Mouse (Mus musculus) forebrain, postnatal 0 days (tissue): Measurements from ENCODE around the gene BC049715. TPM values are rescaled to one million over a fixed set of nuclear protein-coding genes. Genes with fewer than 3 reads are reported as not detected.

Experiments
- ATAC-seq: fragments of 200-750 bp; cut with Nextera tagmentation; 2 replicates; pipeline ENCODE4 v1.8.0; 2017; ENCODE audit warnings: mild to moderate bottlenecking, moderate library complexity
- DNase-seq: peaks from one replicate; pipeline ENCODE4 v3.0.0-alpha.2; 2015
- H3K27ac ChIP-seq: fragments of 300-500 bp; sonication (generic); 2 replicates; pipeline ENCODE4 v1.5.1; 2014; ENCODE audit warnings: low read depth, mild to moderate bottlenecking, antibody characterized with exemption, low read length, moderate library complexity, mixed read lengths
- H3K27me3 ChIP-seq: fragments of 300-500 bp; sonication (generic); 2 replicates; pipeline ENCODE4 v1.6.1; 2014; ENCODE audit warnings: mild to moderate bottlenecking, low read length, mixed read lengths; ENCODE audit not compliant: insufficient read depth
- H3K36me3 ChIP-seq: fragments of 300-500 bp; sonication (generic); 2 replicates; pipeline ENCODE4 v1.6.1; 2014; ENCODE audit warnings: mild to moderate bottlenecking, moderate library complexity; ENCODE audit not compliant: insufficient read depth
- H3K4me1 ChIP-seq: fragments of 300-500 bp; sonication (generic); 2 replicates; pipeline ENCODE4 v1.6.1; 2014; ENCODE audit warnings: antibody characterized with exemption; ENCODE audit not compliant: insufficient read depth
- H3K4me2 ChIP-seq: fragments of 300-500 bp; sonication (generic); 2 replicates; pipeline ENCODE4 v1.6.1; 2014; ENCODE audit warnings: low read depth, mild to moderate bottlenecking, moderate library complexity
- H3K4me3 ChIP-seq: fragments of 300-500 bp; sonication (generic); 2 replicates; pipeline ENCODE4 v1.5.1; 2014; ENCODE audit warnings: low read depth, low read length, mixed read lengths
- H3K9ac ChIP-seq: fragments of 300-500 bp; sonication (generic); 2 replicates; pipeline ENCODE4 v1.6.1; 2014; ENCODE audit warnings: mild to moderate bottlenecking
- H3K9me3 ChIP-seq: fragments of 300-500 bp; sonication (generic); 2 replicates; pipeline ENCODE4 v1.6.1; 2016; ENCODE audit warnings: low read length
- CTCF ChIP-seq: sonication (generic); IDR thresholded peaks from 2 replicates; pipeline ENCODE4 v1.5.1; 2016; ENCODE audit warnings: antibody characterized with exemption, control low read depth, low read depth
- WGBS: fragments of 180-500 bp; shearing (Covaris S2); extraction: QIAGEN DNeasy Blood & Tissue Kit; methylation state at CpG from one replicate; pipeline ENCODE4 v1.1.7; 2014; 5-methylcytosine and 5-hydroxymethylcytosine counted together
- polyA plus RNA-seq: library from polyadenylated mRNA; unstranded; fragments of >200 nt; fragmentation: Nextera tagmentation; extraction: Ambion mirVana; gene quantifications from 2 replicates; pipeline ENCODE4 v1.2.1, GENCODE M21; 2015
- total RNA-seq: library from RNA; depleted of rRNA; stranded (reverse); fragments of >200 nt; gene quantifications from 2 replicates; pipeline ENCODE4 v1.2.3, GENCODE M21; 2014; rRNA removed

The BC049715 gene
- total RNA-seq (0.92 and 1.9 TPM in 2 replicates), polyA plus RNA-seq (1.1 and 2.1 TPM in 2 replicates)

DNA sequence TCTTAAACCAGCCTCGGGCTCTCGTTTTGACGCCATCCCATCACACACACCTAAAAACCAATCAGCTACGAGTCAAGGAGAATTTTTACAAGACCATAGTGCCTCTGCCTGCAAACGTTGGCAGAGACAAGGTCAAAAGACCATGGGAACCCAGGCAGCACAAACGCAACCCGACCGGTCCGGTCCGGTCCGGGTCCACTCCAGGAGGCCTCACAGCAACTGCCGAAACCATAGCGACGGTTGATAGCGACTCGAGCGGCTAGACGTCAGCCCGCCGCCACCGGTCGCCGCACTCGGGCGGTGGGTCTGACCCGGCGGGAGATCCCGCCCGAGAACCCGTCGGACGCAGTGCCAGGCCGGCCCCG is at the start of gene BC049715:
Gene BC049715 (plus strand): TSS at position 111 of the 365 bp plus-strand sequence.
- H3K27me3 ChIP-seq, result no peaks in the 10 kb centered on the region; the same call in 1 of the 2 replicates
- H3K27ac ChIP-seq, result peak within 1 kb of the TSS; percentile 88
- no peak for TF ChIP-seq CTCF
- DNase-seq (peak; percentile 30), ATAC-seq (peak; percentile 4)
- H3K36me3 ChIP-seq, result peaks cover 17% of the 10 kb centered on the region
- H3K4me3 ChIP-seq, result peak within 1 kb of the TSS; percentile 100
- H3K9me3 ChIP-seq, result no peaks in the 10 kb centered on the region
- H3K9ac ChIP-seq, result peak within 1 kb of the TSS; percentile 99
- H3K4me1 ChIP-seq, result peaks cover 8% of the 10 kb centered on the region
- under 1% methylated on average over 34 of the region's 34 CpGs for WGBS
- peak within 1 kb of the TSS; percentile 70 for H3K4me2 ChIP-seq

GRCm38 (mm10) chr6:136781377-136781986 is 45.9 kb upstream of the BC049715 start, which contains the start of gene Gucy2c:
TSS of gene Gucy2c (minus strand) at chr6:136781765.
- no peak within 1 kb of the TSS for H3K9ac ChIP-seq
- no peak for DNase-seq
- no peaks in the 10 kb centered on the region for H3K9me3 ChIP-seq
- no peak within 1 kb of the TSS for H3K27ac ChIP-seq
- no peak within 1 kb of the TSS for H3K4me3 ChIP-seq
- no peaks in the 10 kb centered on the region for H3K4me1 ChIP-seq
- no peak within 1 kb of the TSS for H3K4me2 ChIP-seq
- ATAC-seq, result no peak
- TF ChIP-seq CTCF, result no peak
- no peaks in the 10 kb centered on the region for H3K27me3 ChIP-seq
- WGBS, result 77% methylated on average over 20 of the region's 20 CpGs
- H3K36me3 ChIP-seq, result no peaks in the 10 kb centered on the region

GRCm38 (mm10) chr6:136782146-136782545 is 45.3 kb upstream of the BC049715 start:
- H3K27ac ChIP-seq, result no peak overlapping the region
- no peak overlapping the region for H3K4me2 ChIP-seq
- H3K27me3 ChIP-seq, result no peaks in the 10 kb centered on the region
- no peaks in the 10 kb centered on the region for H3K36me3 ChIP-seq
- H3K4me3 ChIP-seq, result no peak overlapping the region
- H3K4me1 ChIP-seq, result no peaks in the 10 kb centered on the region
- no peak overlapping the region for H3K9ac ChIP-seq
- no peak for TF ChIP-seq CTCF
- DNase-seq (no peak), ATAC-seq (no peak)
- 85% methylated on average over 12 of the region's 12 CpGs for WGBS
- H3K9me3 ChIP-seq, result no peaks in the 10 kb centered on the region

- ATAC-seq (no peak), DNase-seq (no peak)
- no peak overlapping the region for H3K4me2 ChIP-seq
- 77% methylated on average over 9 of the region's 9 CpGs for WGBS
- no peak for TF ChIP-seq CTCF
- no peak overlapping the region for H3K27ac ChIP-seq
- no peaks in the 10 kb centered on the region for H3K4me1 ChIP-seq
- no peak overlapping the region for H3K9ac ChIP-seq
- H3K9me3 ChIP-seq, result no peaks in the 10 kb centered on the region
- no peaks in the 10 kb centered on the region for H3K27me3 ChIP-seq
- H3K36me3 ChIP-seq, result no peaks in the 10 kb centered on the region
- H3K4me3 ChIP-seq, result no peak overlapping the region
Observed at GRCm38 (mm10) chr6:136782761-136783160, 44.7 kb upstream of the BC049715 start.

DNA sequence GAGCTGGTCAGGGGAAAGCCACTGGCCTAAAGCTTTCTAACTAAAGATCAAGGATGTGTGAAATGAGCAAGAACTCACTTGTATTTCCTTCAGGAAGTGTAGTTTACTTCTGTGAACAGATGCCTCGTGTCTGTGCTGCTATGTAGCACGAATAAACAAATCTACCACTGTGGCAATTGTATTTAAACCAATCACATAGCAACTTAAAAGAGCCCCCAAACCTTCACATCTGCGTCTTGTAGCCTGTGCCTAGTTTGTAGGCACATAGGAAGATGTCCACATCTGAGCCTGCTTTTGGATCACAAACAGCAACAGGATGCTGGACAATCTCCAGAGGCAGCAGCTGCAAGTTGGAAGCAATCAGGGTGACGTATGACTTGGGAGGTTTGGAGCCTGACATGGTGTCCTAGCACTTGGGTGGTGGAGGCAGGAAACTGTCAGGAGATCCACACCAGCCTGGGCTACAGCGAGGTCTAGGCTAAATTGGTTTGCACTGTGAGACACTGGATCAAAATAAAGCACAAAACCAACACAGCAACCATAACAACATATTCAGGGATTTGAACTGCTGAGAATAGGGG is 37.9 kb upstream of the BC049715 start:
- H3K9ac ChIP-seq, result no peak overlapping the region
- no peak overlapping the region for H3K27ac ChIP-seq
- H3K27me3 ChIP-seq, result peaks cover 6% of the 10 kb centered on the region; the same call in 1 of the 2 replicates
- H3K36me3 ChIP-seq, result no peaks in the 10 kb centered on the region
- no peak overlapping the region for H3K4me2 ChIP-seq
- no peaks in the 10 kb centered on the region for H3K9me3 ChIP-seq
- no peak overlapping the region for H3K4me3 ChIP-seq
- 0 out of 2 replicates have a peak, but pooled peaks cover 4% of the 10 kb centered on the region for H3K4me1 ChIP-seq
- DNase-seq, result no peak
- no peak for ATAC-seq
- 73% methylated on average over 5 of the region's 5 CpGs for WGBS
- TF ChIP-seq CTCF, result no peak

DNA sequence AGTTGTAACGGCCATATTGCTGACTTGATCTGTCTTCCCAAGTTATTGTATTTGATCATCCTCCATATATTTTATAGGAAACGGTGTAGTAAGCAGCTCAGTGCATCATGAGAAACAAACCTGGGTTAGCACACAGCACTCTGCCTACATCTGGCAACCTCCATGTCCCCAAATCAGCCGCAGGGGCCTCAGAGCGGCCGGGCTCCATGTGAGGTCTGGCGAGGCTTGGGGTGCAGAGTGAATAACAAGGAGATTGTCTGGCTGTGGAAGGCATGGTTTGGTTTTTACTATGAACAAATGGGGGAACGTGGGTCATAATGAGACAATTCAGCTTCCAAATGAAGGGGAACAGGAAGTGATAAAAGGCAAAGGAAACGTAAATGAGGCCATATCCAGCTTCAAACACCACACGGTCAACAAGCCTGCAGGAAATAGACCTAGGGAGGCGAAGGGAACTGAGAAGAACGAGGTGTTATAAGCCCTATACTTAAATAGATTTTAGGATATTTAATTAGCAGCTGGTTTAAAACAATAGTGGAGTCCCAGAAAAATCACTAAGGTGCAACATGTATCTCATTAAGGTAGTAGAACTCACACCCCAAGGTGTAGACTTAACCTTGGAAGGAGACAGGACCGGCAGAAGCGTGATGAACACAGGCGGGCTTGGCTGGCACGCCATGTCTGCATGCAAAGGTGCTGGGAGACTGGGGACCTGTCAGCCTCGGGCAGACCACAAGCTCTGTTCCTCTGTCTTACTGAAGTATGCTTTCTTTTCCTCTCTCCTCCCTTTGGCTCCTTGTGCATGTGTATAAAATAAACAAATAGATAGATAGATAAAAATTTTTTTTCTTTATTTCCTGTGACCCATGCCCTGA is 34.3 kb upstream of the BC049715 start:
- H3K4me3 ChIP-seq, result peak overlapping the region; percentile 30; the same call in 1 of the 2 replicates
- DNase-seq (no peak), ATAC-seq (no peak)
- no peaks in the 10 kb centered on the region for H3K36me3 ChIP-seq
- H3K9me3 ChIP-seq, result no peaks in the 10 kb centered on the region
- H3K4me1 ChIP-seq, result 0 out of 2 replicates have a peak, but pooled peaks cover 4% of the 10 kb centered on the region
- H3K9ac ChIP-seq, result no peak overlapping the region
- 26% methylated on average over 16 of the region's 16 CpGs for WGBS
- peaks cover 6% of the 10 kb centered on the region; the same call in 1 of the 2 replicates for H3K27me3 ChIP-seq
- H3K27ac ChIP-seq, result no peak overlapping the region
- TF ChIP-seq CTCF, result no peak
- peak overlapping the region; percentile 57 for H3K4me2 ChIP-seq
